Mouse (Mus musculus) bone marrow macrophage, adult 2 months (primary cell): ENCODE data around the gene Tomt.

Experiments
- CTCF ChIP-seq: IDR thresholded peaks from 2 replicates; pipeline ENCODE4 v1.5.1; 2012; ENCODE audit warnings: low read depth, mild to moderate bottlenecking, low read length, moderate library complexity
- POLR2A ChIP-seq: IDR thresholded peaks from 2 replicates; pipeline ENCODE4 v1.6.1; 2012; ENCODE audit warnings: mild to moderate bottlenecking, low read depth, low read length, borderline replicate concordance

DNA sequence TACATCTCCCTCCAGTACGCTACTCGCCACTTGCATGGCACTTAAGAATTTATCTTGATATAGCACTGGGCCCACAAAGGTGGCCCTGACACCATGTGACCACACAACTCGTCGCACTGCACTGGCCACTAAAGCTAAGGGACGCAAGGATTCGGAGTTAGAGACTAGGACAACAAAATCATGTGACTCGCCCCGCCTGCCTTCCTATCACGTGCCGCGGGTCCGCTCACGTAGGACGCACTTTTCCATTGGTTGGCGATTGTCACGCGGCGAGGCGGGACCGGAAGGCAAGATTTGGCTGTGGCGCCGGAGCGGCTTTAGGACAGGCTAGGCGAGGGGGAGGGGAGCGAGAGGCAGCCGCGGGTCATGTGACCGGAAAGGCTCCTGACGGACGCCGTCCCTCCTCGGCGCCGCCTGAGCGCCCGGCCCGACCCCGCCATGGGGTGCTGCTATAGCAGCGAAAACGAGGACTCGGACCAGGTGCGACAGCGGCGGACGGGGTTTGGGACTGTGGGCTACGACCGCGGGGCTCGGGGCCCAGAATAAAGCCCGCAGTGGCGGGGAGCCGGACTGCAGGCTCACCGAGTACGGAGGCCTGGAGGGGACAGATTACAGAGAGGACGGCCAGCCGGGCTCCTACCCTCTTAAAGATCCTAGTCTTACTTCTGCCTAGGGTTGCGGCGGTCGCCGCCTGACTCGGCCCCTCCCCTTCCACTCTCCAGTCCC lies 435 bp downstream of the Tomt start, which contains the start of gene Lamtor1:
- TF ChIP-seq CTCF, result no peak
- TF ChIP-seq POLR2A, result no peak
